ENCODE assay signal across 15 mouse cellular contexts in the genomic region with DNA sequence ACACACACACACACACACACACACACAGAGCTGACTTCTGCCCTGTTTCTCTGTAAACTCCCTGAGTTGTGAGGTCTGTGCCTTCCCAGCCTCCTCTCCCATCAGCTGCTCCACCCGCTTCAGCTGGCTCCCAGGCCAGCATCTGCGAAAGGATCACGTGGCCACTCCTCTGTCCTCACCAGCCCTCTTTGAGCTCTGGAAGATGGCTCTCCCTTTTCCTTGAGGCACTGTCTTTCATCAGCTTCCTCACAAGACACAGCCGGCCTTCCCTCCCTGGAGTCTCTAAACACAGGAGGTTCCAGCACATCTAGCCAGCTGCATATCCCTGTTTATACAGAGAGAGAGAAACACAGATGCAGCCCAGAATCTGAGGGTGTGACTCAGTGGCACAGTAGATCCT. TPM values are rescaled to one million over a fixed set of nuclear protein-coding genes. Genes with fewer than 3 reads are reported as not detected.
DNase-seq lines count a peak whose midpoint lies in the region; ATAC-seq lines count a peak whose summit lies in the region.
"Had no signal": no experiment of that assay in that cellular context is flagged by ENCODE, and none has a peak within 500 bp of the region (broad histone marks: within the 10 kb centered on the region; RNA-seq: fewer than 3 reads in every experiment).

No protein-coding gene starts in this region.

- H3K9ac ChIP-seq in embryonic facial prominence, embryonic 14.5 days (ENCODE audit: low read depth, low read length) = no peak overlapping the region
- no peak overlapping the region; the same call in 1 of the 2 replicates for H3K9ac ChIP-seq in stomach, embryonic 14.5 days (replicated peaks; ENCODE audit: low read depth, low read length)
- no peak overlapping the region for H3K9ac ChIP-seq in forebrain, embryonic 15.5 days (replicated peaks)
- H3K9ac ChIP-seq: neural tube, embryonic 12.5 days had no signal

- peak; percentile 42 for DNase-seq in embryonic facial prominence, embryonic 14.5 days (ENCODE audit: low spot score)
- no peak for DNase-seq in embryonic facial prominence, embryonic 10.5 days (ENCODE audit: low spot score)
- peak; percentile 58 for DNase-seq in lung, postnatal 10 days
- DNase-seq in lung, adult 18-20 months = no peak
- DNase-seq in gastrocnemius, postnatal 14 days = peak; percentile 64
- no peak for DNase-seq in layer of hippocampus, adult 9-11 months
- DNase-seq: lung, adult 2 months; right cerebral cortex, adult 18-20 months; thymus, adult 18-20 months had no signal

- peaks cover 3% of the 10 kb centered on the region; the same call in 1 of the 2 replicates for H3K9me3 ChIP-seq in embryonic facial prominence, embryonic 14.5 days (ENCODE audit: control insufficient read depth, low read length)
- peaks cover 9% of the 10 kb centered on the region; the same call in 1 of the 2 replicates for H3K9me3 ChIP-seq in embryonic facial prominence, embryonic 10.5 days
- H3K9me3 ChIP-seq in stomach, embryonic 14.5 days (ENCODE audit: control insufficient read depth, low read depth, low read length) = no peaks in the 10 kb centered on the region
- H3K9me3 ChIP-seq in forebrain, embryonic 15.5 days = no peaks in the 10 kb centered on the region

- no peak overlapping the region for H3K27ac ChIP-seq in embryonic facial prominence, embryonic 14.5 days (replicated peaks; ENCODE audit: low read depth, low read length)
- H3K27ac ChIP-seq in embryonic facial prominence, embryonic 10.5 days (replicated peaks) = no peak overlapping the region
- no peak overlapping the region for H3K27ac ChIP-seq in stomach, embryonic 14.5 days (ENCODE audit: low read length)
- H3K27ac ChIP-seq in forebrain, embryonic 15.5 days (replicated peaks) = no peak overlapping the region
- H3K27ac ChIP-seq: neural tube, embryonic 12.5 days had no signal

- H3K4me3 ChIP-seq in embryonic facial prominence, embryonic 14.5 days (ENCODE audit: low read depth, low read length) = no peak overlapping the region
- H3K4me3 ChIP-seq in embryonic facial prominence, embryonic 10.5 days = no peak overlapping the region
- no peak overlapping the region for H3K4me3 ChIP-seq in stomach, embryonic 14.5 days (ENCODE audit: low read depth, low read length)
- H3K4me3 ChIP-seq in forebrain, embryonic 15.5 days = no peak overlapping the region
- H3K4me3 ChIP-seq: neural tube, embryonic 12.5 days had no signal

- no peaks in the 10 kb centered on the region for H3K4me1 ChIP-seq in embryonic facial prominence, embryonic 14.5 days (ENCODE audit: control insufficient read depth, insufficient read depth, low read length)
- H3K4me1 ChIP-seq in embryonic facial prominence, embryonic 10.5 days = 0 out of 2 replicates have a peak, but pooled peaks cover 4% of the 10 kb centered on the region
- no peaks in the 10 kb centered on the region for H3K4me1 ChIP-seq in stomach, embryonic 14.5 days (ENCODE audit: control insufficient read depth, insufficient read depth, low read length)
- H3K4me1 ChIP-seq in forebrain, embryonic 15.5 days = no peaks in the 10 kb centered on the region
- H3K4me1 ChIP-seq: neural tube, embryonic 12.5 days had no signal

- H3K36me3 ChIP-seq in embryonic facial prominence, embryonic 14.5 days (ENCODE audit: control insufficient read depth, insufficient read depth, low read length) = no peaks in the 10 kb centered on the region
- H3K36me3 ChIP-seq in embryonic facial prominence, embryonic 10.5 days (replicated peaks) = no peaks in the 10 kb centered on the region
- H3K36me3 ChIP-seq in stomach, embryonic 14.5 days (ENCODE audit: control insufficient read depth, insufficient read depth, low read length) = no peaks in the 10 kb centered on the region
- H3K36me3 ChIP-seq in forebrain, embryonic 15.5 days = no peaks in the 10 kb centered on the region
- H3K36me3 ChIP-seq: G1E; neural tube, embryonic 12.5 days had no signal

- WGBS in embryonic facial prominence, embryonic 14.5 days = 22% methylated on average over 4 of the region's 4 CpGs
- WGBS in embryonic facial prominence, embryonic 10.5 days = 31% methylated on average over 4 of the region's 4 CpGs
- WGBS in stomach, embryonic 14.5 days = 23% methylated on average over 4 of the region's 4 CpGs
- 57% methylated on average over 4 of the region's 4 CpGs for WGBS in forebrain, embryonic 15.5 days

- no peak overlapping the region for H3K4me2 ChIP-seq in embryonic facial prominence, embryonic 14.5 days (ENCODE audit: low read depth, low read length)
- H3K4me2 ChIP-seq in stomach, embryonic 14.5 days (replicated peaks; ENCODE audit: low read depth, low read length) = no peak overlapping the region
- no peak overlapping the region for H3K4me2 ChIP-seq in forebrain, embryonic 15.5 days (replicated peaks)
- H3K4me2 ChIP-seq: neural tube, embryonic 12.5 days had no signal

- ATAC-seq in embryonic facial prominence, embryonic 14.5 days (ENCODE audit: low read depth) = no peak
- ATAC-seq in stomach, embryonic 14.5 days (ENCODE audit: insufficient number of reproducible peaks, insufficient read depth, low FRiP score, low read depth) = peak; percentile 69; the same call in 1 of the 2 replicates
- ATAC-seq in forebrain, embryonic 15.5 days (replicated peaks) = no peak
- ATAC-seq: activated CD4-positive, CD25-positive, alpha-beta regulatory T cell, adult 4 months had no signal

- no peaks in the 10 kb centered on the region for H3K27me3 ChIP-seq in embryonic facial prominence, embryonic 14.5 days (replicated peaks; ENCODE audit: control insufficient read depth, insufficient read depth, low read length)
- H3K27me3 ChIP-seq in embryonic facial prominence, embryonic 10.5 days (replicated peaks; ENCODE audit: low read depth, poor library complexity, severe bottlenecking) = no peaks in the 10 kb centered on the region
- H3K27me3 ChIP-seq in stomach, embryonic 14.5 days (ENCODE audit: control insufficient read depth, insufficient read depth, low read length) = no peaks in the 10 kb centered on the region
- H3K27me3 ChIP-seq in forebrain, embryonic 15.5 days = no peaks in the 10 kb centered on the region
- H3K27me3 ChIP-seq: neural tube, embryonic 12.5 days had no signal

- intact Hi-C loops in gastrocnemius, postnatal 14 days (cut with DNase I; ENCODE audit: low total_unique reads) = no loop called here

RNA-seq across cellular contexts. Expression of a gene that starts 22.3 kb away (rescaled TPM):
- polyA plus RNA-seq in embryonic facial prominence, embryonic 14.5 days (2014; fragmentation: Nextera tagmentation; extraction: Ambion mirVana) = 15.1 and 16.1 TPM in 2 replicates
- polyA plus RNA-seq in embryonic facial prominence, embryonic 10.5 days (2016; fragmentation: Nextera tagmentation; extraction: Ambion mirVana) = 0.97 and 1.6 TPM in 2 replicates
- 100 to 1,000 TPM; 101 to 150 TPM for total RNA-seq in gastrocnemius, postnatal 14 days (2021)
- 0.88 and 1.5 TPM in 2 replicates for polyA plus RNA-seq in stomach, embryonic 14.5 days (2014; fragmentation: Nextera tagmentation; extraction: Ambion mirVana)
- 0.34 and 0.90 TPM in 2 replicates for polyA plus RNA-seq in forebrain, embryonic 15.5 days (2015; fragmentation: Nextera tagmentation; extraction: Ambion mirVana)

RNA-seq across cellular contexts. Expression of a gene that starts 38.3 kb away (rescaled TPM):
- 0.07 and 0.28 TPM in 2 replicates for polyA plus RNA-seq in embryonic facial prominence, embryonic 14.5 days (2014; fragmentation: Nextera tagmentation; extraction: Ambion mirVana)
- 0.10 and 0.22 TPM in 2 replicates for polyA plus RNA-seq in embryonic facial prominence, embryonic 10.5 days (2016; fragmentation: Nextera tagmentation; extraction: Ambion mirVana)
- total RNA-seq in gastrocnemius, postnatal 14 days (2021) = under 1 TPM; 0.07 to 0.08 TPM
- polyA plus RNA-seq in stomach, embryonic 14.5 days (2014; fragmentation: Nextera tagmentation; extraction: Ambion mirVana) = 0.08 and 0.13 TPM in 2 replicates
- not detected in 2 replicates for polyA plus RNA-seq in forebrain, embryonic 15.5 days (2015; fragmentation: Nextera tagmentation; extraction: Ambion mirVana)
- total RNA-seq: left cerebral cortex, postnatal 36 days had no signal

Comparison
In these comparisons a context has a peak if more than half of its experiments do, and no peak if none do; other contexts are left out.
1. DNase-seq: peak in embryonic facial prominence, embryonic 14.5 days (single experiment), lung, postnatal 10 days (single experiment) and gastrocnemius, postnatal 14 days (single experiment); none in embryonic facial prominence, embryonic 10.5 days (single experiment), lung, adult 18-20 months (0 of 2) and layer of hippocampus, adult 9-11 months (single experiment).